Mouse (Mus musculus): ENCODE results near the gene Arhgef28.

The Arhgef28 gene

GRCm38 (mm10) chr13:97918117-97918900, 287.9 kb downstream of the Arhgef28 start:
- no peak for DNase-seq (ENCODE audit: low spot score in 2 of 2)

GRCm38 (mm10) chr13:97911013-97911412, 295.2 kb downstream of the Arhgef28 start:
- peak in 1 of 2 experiments; percentile 44 for DNase-seq (ENCODE audit: low spot score in 2 of 2)

DNA sequence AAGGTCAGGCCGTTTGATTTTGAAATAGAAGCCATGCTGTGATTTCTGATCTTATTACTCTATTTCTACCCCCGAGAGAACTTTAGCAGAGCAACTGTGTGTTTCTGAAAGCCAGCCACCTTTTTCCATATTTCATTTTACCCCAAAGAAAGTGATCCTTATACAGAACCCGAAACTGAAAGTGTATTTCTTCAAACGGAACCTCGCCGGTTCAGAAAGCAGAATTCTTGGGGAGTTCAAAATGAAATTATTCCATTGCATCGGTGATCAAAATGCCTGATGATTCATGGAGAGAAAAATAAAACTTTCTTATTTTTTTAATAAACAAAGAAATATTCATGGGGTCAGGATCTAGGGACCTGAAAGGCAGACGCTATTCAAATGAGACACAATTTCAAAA, 303.4 kb downstream of the Arhgef28 start:
- DNase-seq (ENCODE audit: low spot score in 2 of 2): no peak

- DNase-seq (ENCODE audit: low spot score in 2 of 2): peak in 1 of 2 experiments; percentile 34
Observed at GRCm38 (mm10) chr13:97900380-97900758, 305.9 kb downstream of the Arhgef28 start.

- DNase-seq (ENCODE audit: low spot score in 2 of 2): no peak
Observed at GRCm38 (mm10) chr13:97899604-97900379, 306.4 kb downstream of the Arhgef28 start.

DNA sequence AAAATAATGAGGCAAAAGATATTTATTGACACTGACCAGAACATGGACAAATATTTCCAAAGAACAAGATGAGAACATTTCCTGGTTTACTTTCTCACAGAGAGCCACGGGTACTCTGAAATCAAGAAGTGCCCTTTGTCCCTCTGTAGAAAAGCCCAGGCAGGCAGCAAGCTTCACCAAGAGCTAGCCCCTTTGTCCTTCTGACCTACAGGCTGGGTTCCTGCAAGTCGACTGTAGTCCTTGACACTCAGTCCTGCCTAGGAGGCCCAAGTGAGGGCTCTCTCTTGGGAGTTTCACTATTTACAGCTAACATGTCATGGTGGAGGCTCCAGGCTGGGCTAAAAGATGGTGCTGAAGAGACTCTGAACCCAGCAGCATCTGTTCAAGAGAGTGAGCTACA, 307.6 kb downstream of the Arhgef28 start:
- DNase-seq (ENCODE audit: low spot score in 2 of 2): no peak

- DNase-seq (ENCODE audit: low spot score in 2 of 2): no peak
Observed at GRCm38 (mm10) chr13:97893031-97893825, 313.0 kb downstream of the Arhgef28 start.

- DNase-seq (ENCODE audit: low spot score in 2 of 2): no peak
Observed at GRCm38 (mm10) chr13:97892089-97892884, 314.0 kb downstream of the Arhgef28 start.

DNA sequence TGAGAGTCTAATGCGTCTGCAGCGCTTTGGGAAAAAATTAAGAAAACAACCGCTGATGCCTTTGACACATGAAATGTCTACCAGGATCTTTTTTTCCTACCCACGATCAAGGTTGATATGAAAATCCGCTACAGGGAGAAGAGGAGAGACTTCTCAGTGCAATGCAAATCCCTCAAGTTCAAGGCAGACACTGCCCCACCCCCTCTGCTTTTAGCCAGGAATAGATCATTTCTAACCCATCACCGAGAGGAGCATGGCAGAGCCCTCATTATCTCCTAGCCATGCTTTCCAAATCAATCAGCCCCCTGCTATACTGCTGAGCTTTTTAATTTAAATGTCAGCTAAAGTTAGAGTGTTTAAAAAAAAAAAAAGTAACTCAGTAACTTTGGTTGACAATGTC, 318.2 kb downstream of the Arhgef28 start:
- no peak for DNase-seq (ENCODE audit: low spot score in 2 of 2)

- no peak for DNase-seq (ENCODE audit: low spot score in 2 of 2)
Observed at GRCm38 (mm10) chr13:97887558-97887957, 318.7 kb downstream of the Arhgef28 start.

DNA sequence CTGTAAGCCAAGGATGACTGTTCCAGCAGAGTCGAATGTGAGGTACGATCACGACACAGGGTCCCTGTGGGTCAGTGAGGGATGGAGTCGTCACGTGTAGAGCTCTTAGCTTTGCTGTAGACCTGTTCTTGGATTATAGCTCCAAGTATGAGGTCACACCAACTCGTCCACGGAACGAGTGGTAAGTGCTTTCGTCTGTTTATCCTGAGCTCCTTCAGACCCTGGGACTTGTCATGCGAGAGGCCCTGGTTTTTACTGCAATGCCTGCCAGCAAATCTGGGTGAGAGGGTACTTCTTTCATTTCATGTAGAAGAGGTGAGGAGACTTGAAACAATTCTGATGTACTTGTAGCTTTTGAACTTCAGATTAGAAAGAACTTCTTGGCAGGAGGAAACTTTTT, 322.6 kb downstream of the Arhgef28 start:
- no peak for DNase-seq (ENCODE audit: low spot score in 2 of 2)

GRCm38 (mm10) chr13:97876450-97876849, 329.8 kb downstream of the Arhgef28 start:
- DNase-seq (ENCODE audit: low spot score in 2 of 2): no peak

GRCm38 (mm10) chr13:97876031-97876430, 330.2 kb downstream of the Arhgef28 start:
- no peak for DNase-seq (ENCODE audit: low spot score in 2 of 2)

- no peak for DNase-seq (ENCODE audit: low spot score in 2 of 2)
Observed at GRCm38 (mm10) chr13:97869428-97869827, 336.8 kb downstream of the Arhgef28 start.

GRCm38 (mm10) chr13:97867322-97867962, 338.8 kb downstream of the Arhgef28 start:
- no peak for DNase-seq (ENCODE audit: low spot score in 2 of 2)

DNA sequence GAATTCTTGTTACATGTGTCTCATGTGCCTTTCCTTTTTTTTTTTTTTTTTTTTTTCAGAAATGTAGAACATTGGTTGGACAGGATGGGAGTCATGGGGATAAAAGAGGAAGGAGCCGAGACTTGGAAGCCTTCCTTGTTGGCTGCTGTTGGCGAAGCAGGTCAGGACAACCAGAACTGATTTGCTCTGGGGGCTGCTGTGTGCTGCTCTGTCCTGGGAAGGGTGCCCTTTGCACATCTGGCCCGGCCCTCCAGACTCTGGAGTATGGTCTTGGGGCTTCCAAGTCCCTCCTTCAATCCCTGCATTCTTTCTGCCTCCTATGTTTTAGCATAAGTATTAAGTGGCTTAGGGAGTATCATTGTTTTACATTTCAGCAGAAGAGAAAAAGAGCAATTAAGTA, 347.2 kb downstream of the Arhgef28 start:
- DNase-seq (ENCODE audit: low spot score in 2 of 2): no peak

DNA sequence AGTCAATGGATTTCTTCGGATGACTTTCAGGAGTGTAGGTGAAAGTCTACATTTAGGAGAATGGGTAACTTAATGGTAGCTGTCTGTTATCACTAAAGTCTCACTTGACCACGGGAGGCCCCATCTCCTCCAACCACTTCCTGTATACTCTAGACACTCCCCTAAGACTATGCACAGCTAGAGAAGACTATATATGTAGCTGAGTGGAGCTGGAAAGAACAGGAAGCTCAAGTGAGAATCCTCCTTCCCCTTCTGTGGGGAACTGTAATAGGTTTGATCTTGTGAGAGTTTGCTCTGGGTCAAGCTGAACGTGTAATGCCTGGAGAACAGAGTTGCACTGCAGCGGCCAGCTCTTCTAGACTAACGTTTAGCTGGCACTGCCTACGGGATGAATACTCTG, 348.4 kb downstream of the Arhgef28 start:
- DNase-seq (ENCODE audit: low spot score in 2 of 2): no peak

GRCm38 (mm10) chr13:97853356-97853968, 352.8 kb downstream of the Arhgef28 start:
- no peak for DNase-seq (ENCODE audit: low spot score in 2 of 2)
